Mouse (Mus musculus): Measurements from ENCODE around the gene Nfkbil1.
A peak's percentile ranks its signal among the peaks of the same experiment; 100 is the strongest.

The Nfkbil1 gene

DNA sequence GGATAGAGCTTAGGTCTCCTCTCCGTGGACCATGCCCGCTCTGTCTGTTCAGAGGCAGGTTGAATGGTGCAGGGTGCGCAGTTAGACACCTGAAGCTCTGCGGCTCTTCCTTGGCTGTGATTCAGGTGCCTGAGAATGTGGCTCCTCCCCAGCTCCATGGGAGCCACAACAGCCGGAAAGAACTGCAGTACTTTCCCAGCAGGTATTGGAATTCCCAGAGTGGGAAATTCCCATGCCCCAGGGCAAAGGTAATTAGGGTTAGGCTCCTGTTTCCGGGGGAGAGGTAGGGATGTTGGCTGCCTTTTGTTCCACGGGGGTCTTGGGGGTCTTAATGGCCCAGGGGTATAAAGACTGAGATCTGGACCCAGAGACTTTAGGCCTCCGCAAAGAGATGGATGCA is 36.6 kb downstream of the Nfkbil1 start:
- no peak for DNase-seq

- no peak for DNase-seq
These were observed 37.6 kb downstream of the Nfkbil1 start for GRCm38 (mm10) chr17:35198029-35198428.

DNA sequence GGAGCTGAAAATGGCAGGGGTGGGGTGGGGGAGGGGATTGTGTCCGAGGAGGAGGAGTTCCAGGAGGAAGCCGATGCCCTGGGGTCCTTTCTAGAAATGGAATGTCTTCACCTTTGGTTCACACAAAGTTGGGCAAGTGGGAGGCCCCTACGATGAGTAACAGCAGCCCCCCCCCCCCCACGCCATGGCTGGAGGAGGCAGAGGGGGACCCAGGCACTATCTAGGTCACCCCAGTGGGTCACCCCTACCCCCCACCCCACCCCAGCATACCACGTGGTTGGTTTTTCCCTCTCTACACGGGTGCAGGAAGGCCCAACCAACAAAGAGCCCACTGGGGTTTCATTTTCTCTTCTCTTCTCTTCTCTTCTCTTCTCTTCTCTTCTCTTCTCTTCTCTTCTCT is 38.5 kb downstream of the Nfkbil1 start:
- DNase-seq: no peak

DNA sequence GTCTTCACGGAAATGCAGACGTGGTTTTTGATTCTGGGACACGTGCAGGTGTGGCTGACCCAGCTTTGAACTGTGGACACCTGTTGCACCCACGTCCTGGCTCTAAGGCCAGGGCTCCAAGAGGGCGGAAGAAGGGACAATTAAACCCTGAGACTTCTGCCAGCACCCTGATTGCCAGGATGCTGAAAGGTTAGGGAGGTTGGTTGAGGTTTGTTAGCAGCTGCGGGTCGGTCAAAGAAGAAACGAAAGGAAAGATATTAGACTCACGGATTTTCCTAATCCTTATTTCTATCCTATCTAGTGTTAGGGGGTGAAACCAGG is 39.3 kb downstream of the Nfkbil1 start:
- DNase-seq: no peak

DNA sequence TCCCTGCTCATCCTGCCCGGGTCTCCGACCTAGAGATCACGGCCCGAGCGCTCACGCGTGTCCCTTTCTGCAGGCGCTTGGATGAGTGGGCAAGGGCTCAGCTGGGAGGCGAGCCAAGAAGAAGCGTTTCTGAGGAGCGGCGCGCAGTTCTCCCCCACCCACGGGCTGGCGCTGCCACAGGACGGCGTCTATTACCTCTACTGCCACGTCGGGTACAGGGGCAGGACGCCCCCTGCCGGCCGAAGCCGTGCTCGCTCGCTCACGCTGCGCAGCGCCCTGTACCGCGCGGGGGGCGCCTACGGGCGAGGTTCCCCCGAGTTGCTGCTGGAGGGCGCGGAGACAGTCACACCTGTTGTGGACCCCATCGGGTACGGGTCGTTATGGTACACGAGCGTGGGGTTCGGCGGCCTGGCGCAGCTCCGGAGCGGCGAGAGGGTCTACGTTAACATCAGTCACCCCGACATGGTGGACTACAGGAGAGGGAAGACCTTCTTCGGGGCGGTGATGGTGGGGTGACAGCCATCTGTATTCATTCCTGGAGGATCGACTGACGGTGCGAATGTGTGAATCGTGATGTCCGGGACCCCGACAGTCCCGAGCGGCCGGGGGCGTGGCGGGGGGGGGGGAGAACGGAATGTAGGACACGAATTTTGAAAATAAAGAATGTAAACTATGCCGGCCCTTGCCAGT is 39.8 kb downstream of the Nfkbil1 start:
- peak; percentile 86 for DNase-seq

DNA sequence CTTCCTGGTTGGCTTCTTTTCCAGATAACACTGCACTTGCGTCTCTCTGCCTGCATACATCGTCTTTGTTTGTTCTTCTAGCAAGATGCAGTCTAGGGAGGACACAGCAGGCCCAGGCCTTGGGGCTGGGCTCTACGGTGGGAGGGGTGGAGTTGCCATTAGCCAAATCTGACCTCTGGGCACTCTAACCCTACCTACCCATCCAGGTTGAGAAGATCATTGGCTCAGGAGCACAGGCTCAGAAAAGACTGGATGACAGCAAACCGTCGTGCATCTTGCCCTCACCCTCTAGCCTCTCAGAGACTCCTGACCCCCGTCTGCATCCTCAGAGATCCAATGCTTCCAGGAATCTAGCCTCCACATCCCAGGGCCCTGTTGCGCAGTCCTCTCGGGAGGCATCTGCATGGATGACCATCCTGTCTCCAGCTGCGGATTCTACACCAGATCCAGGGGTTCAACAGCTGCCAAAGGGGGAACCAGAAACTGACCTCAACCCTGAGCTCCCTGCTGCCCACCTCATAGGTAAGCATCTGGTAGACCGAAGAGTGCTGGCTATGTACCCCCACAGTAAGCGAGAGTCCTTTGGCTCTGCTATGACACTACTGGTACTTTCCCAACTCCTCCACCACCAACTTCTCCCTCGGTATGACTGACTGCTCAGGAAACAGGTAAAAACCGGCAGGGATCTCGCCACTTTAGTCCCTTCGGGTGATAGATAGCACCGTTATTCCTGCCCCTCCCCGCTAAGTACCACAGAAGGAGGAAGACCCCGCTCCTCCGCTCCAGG is 40.6 kb downstream of the Nfkbil1 start:
- DNase-seq: no peak

DNA sequence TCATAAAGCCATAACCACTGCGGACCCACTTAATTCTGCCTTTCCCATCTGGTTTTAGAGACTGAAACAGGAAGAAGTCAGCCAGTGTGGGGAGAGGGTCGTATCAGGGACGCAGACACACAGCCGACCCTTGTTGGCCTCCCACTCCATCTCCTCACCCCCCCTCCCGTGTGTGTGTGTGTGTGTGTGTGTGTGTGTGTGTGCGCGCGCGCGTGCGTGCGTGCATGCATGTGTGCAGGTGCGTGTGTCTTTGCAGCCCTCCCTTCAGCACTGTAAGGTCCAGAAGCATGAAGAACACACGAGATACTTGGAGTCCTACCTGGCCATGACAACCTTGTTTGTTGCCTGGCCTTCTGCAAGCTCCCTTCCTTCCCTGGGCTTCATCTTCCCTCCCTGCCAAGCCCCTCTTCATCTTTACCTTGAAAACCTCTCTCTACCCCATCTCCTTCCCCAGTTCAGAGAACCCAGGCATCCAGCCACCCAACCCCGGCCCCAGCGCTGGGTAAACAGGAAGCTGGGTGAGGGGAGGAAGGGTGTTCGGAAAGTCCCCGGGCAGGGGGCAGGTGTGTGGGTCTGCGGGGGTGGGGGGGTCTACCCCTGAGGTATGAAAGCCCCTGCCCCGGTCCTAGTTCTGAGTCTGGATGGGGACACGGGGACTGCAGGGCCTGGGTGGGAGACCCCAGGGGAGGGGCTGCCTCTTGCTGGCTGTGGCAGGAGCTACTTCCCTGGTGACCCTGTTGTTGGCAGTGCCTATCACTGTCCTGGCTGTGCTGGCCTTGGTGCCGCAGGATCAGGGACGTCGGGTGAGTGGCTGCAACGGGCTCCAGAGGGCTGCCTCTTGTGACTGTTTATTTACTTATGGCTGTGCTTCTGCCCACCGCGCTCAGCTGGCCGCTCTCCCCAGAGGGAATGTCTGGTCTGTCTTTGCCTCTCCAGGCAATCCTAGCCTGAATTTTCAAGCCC is 41.4 kb downstream of the Nfkbil1 start, which contains the start of gene Ltb:
Gene Ltb, plus strand, starts transcription at position 559 of the 963 bp plus-strand sequence.
- DNase-seq: no peak

- DNase-seq: no peak
These were observed 42.7 kb downstream of the Nfkbil1 start for GRCm38 (mm10) chr17:35192924-35193323.

DNA sequence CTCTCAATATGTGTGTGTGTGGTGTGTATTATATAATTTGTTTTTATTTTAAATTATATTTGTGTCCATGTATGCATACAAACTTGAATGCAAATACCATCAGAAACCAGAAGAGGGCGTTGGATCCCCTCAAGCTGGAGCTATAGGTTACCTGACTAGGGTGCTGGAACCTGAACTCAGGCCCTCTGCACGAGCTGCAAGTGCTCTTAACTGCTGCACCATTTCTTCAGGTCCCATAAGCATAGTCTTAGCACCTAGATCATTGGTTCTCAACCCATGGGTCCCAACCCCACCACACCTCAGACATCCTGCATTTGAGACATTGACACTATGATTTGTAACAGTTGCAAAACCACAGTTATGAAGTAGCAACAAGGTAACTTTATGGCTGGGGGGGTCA is 43.9 kb downstream of the Nfkbil1 start:
- no peak for DNase-seq

DNA sequence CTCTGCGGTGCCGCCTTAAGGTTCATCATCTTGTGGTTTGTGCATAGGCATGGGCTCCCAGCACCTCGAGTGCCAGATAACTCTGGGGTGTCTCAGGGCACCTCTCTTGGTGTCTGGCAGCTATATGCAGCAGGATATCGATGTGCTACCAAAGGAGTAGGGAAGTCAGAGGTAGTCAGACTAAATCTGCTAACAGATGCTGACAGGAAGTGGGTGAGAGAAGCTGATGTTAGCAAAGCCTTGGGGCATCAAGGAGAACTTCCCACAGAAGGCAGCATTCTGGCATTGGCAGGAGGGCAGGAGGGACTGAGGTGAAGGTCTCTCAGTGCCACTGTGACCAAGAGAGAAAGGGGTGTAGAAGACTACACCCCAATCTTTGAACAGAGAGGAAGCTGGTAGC is 45.5 kb downstream of the Nfkbil1 start:
- DNase-seq: no peak

- DNase-seq: no peak
These were observed 46.4 kb downstream of the Nfkbil1 start for GRCm38 (mm10) chr17:35189186-35189585.

DNA sequence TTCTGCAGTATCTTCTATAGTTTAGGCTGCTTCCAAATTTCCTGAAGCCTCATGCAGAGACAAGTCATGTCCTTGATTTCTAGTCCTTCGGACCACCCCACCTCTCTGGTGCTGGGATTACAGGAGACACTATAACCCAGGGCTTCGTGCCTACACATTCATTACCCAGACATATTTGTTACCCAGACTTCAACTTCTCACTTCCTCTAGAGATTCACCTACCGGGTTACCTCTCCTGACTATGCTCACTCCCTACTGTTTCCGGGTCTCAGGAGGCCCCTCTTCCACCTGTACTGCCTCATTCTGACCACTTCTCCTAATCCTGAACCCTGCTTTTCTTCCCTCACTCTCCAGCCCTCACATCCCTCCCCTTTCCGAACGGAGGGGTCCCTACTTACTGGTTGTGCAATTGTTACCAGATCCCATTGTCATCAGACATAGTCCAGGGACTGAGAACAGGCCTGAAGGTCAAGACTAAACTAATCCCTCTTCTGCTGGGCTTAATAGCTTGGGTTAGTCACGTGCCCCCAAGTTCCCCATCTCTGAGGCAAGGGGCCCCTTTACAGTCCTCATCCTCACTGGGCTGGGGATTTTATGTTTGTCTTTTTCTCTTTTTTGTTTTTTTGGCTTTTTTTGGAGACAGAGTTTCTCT is 47.5 kb downstream of the Nfkbil1 start, which contains the start of gene Lst1:
Gene Lst1, minus strand, starts transcription at position 481 of the 652 bp plus-strand sequence.
- DNase-seq: no peak

DNA sequence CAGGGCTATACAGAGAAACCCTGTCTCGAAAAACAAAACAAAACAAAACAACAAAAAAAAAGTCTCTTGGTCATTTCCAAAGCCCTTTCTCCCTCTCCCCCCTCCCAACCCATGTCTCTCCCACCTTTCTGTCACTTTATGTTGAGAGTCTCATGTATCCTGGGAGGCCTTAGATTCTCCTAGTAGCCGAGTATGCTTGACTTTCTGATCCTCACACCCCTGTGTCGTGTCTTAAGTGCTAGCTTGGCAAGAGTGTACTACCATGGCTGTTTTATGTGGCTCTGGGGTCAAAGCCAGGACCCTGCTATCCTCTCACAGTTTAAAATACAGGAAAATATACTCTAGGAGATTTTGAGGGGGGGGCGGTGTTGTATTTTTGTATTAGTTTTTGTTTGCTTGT is 48.2 kb downstream of the Nfkbil1 start:
- no peak for DNase-seq

GRCm38 (mm10) chr17:35186681-35187080 is 48.9 kb downstream of the Nfkbil1 start:
- peak; percentile 59 for DNase-seq

GRCm38 (mm10) chr17:35185639-35186611 is 49.7 kb downstream of the Nfkbil1 start:
- DNase-seq: peak; percentile 80

DNA sequence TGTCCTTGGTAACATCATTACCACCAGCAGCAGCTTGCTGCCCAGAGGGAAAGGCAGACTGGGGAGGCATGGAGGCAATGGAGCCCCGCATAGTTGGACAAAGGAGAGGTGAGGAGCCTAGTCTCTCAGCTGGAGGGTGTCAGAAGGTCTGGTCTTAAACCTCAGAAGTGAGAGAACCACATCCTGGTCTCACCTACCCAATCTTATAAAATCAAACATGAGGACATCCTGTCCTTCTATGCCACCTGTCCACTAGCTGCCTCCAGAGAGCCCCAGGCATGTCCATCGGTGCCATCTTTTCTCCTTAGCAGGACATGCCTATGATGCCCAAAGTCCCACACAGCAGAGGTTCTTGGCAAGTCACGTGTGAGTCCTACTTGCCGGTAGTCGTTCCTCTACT is 55.5 kb downstream of the Nfkbil1 start:
- no peak for DNase-seq

GRCm38 (mm10) chr17:35178528-35178927 is 57.1 kb downstream of the Nfkbil1 start:
- DNase-seq: peak; percentile 80

DNA sequence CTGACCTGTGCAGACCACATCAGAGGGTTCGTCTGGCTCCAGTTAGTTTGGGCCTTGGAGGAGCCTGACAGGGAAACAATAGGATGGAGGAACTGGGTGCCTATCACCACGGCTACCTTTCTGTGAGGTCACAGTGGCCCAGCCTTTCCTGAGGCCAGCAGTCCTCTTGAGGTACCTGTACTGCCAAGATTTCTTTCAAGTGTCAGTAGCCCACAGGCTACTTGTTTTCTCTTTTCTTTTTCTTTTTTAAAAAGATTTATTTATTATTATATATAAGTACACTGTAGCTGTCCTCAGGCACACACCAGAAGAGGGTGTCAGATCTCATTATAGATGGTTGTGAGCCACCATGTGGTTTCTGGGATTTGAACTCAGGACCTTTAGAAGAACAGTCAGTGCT is 59.6 kb downstream of the Nfkbil1 start, which contains the start of gene Aif1:
Gene Aif1, minus strand, starts transcription at position 101 of the 400 bp plus-strand sequence.
- DNase-seq: no peak

DNA sequence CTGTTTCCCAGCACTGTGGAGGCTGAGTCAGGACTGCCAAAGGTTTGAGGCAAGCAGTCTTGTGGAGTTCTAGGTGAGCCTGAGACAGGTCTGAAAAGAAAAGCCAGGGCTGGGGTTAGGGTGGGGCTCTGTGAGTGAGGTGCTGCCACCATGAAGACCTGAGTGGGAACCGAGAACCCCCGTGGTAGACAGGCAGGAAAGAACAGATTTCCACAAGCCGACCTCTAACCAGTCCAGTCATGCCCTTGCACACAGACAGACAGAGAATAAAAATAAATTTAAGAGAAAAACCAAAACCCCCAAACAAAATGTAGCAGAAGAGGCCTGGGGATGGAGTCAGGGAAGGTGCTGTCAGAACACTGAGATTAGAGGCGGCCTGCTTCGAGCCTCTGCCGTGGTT is 60.2 kb downstream of the Nfkbil1 start:
- no peak for DNase-seq

GRCm38 (mm10) chr17:35174201-35174977 is 61.2 kb downstream of the Nfkbil1 start:
- no peak for DNase-seq

GRCm38 (mm10) chr17:35173329-35173728 is 62.3 kb downstream of the Nfkbil1 start:
- DNase-seq: no peak

Measured in embryo, embryonic 11 days (tissue).